Mouse (Mus musculus) embryonic facial prominence, embryonic 12.5 days (tissue): ENCODE data around the gene Esrrg. TPM values are rescaled to one million over a fixed set of nuclear protein-coding genes. Genes with fewer than 3 reads are reported as not detected.

Experiments used
- ATAC-seq: fragments of 200-750 bp; cut with Nextera tagmentation; 2 replicates; pipeline ENCODE4 v1.8.0; 2017; ENCODE audit not compliant: insufficient number of reproducible peaks, insufficient read depth, low FRiP score, low TSS enrichment
- H3K27ac ChIP-seq: fragments of 300-500 bp; sonication (generic); 2 replicates; pipeline ENCODE4 v1.5.1; 2016; ENCODE audit warnings: mild to moderate bottlenecking
- H3K27me3 ChIP-seq: fragments of 300-500 bp; sonication (generic); 2 replicates; pipeline ENCODE4 v1.6.1; 2016; ENCODE audit warnings: mild to moderate bottlenecking, moderate library complexity
- H3K36me3 ChIP-seq: fragments of 300-500 bp; sonication (generic); 2 replicates; pipeline ENCODE4 v1.6.1; 2016; ENCODE audit warnings: mild to moderate bottlenecking
- H3K4me1 ChIP-seq: fragments of 300-500 bp; sonication (generic); 2 replicates; pipeline ENCODE4 v1.6.1; 2016
- H3K4me2 ChIP-seq: fragments of 300-500 bp; sonication (generic); replicated peaks from 2 replicates; pipeline ENCODE4 v1.6.1; 2016; ENCODE audit warnings: mild to moderate bottlenecking, moderate library complexity
- H3K4me3 ChIP-seq: fragments of 300-500 bp; sonication (generic); 2 replicates; pipeline ENCODE4 v1.5.1; 2016; ENCODE audit warnings: mild to moderate bottlenecking
- H3K9ac ChIP-seq: fragments of 300-500 bp; sonication (generic); 2 replicates; pipeline ENCODE4 v1.6.1; 2016; ENCODE audit warnings: mild to moderate bottlenecking, moderate library complexity
- H3K9me3 ChIP-seq: fragments of 300-500 bp; sonication (generic); 2 replicates; pipeline ENCODE4 v1.6.1; 2016; ENCODE audit warnings: mild to moderate bottlenecking, moderate library complexity
- WGBS: fragments of 180-500 bp; shearing (Covaris S2); methylation state at CpG from one replicate; pipeline ENCODE4 v1.1.7; 2016; 5-methylcytosine and 5-hydroxymethylcytosine counted together
- polyA plus RNA-seq: library from polyadenylated mRNA; unstranded; fragments of >200 nt; fragmentation: Nextera tagmentation; extraction: Ambion mirVana; gene quantifications from 2 replicates; pipeline ENCODE4 v1.2.1, GENCODE M21; 2016

The Esrrg gene
- polyA plus RNA-seq, 1 experiment from 2014 or later: 2.1 TPM

DNA sequence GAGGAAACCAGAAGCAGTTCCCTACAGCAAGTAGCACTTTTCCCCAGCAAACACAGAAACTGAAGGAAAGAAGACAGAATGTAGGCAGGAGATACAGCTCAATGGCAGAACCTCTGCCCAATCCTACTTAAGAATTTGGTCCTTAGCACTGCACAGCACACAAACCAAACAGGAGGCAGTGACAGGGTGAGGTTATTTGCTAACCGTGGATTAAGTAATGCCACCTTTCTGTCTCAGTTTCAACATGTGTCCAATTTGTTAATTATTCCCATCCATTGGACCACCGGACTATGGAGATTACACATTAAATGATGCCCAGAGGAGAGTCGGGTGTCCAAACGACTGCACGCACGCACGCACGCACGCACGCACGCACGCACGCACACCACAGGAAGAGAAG lies 146.9 kb downstream of the Esrrg start:
- no peaks in the 10 kb centered on the region for H3K36me3 ChIP-seq
- no peaks in the 10 kb centered on the region for H3K27me3 ChIP-seq
- no peak overlapping the region for H3K4me2 ChIP-seq
- no peaks in the 10 kb centered on the region for H3K4me1 ChIP-seq
- no peak overlapping the region for H3K4me3 ChIP-seq
- 74% methylated on average over 13 of the region's 13 CpGs for WGBS
- H3K27ac ChIP-seq: no peak overlapping the region
- no peaks in the 10 kb centered on the region for H3K9me3 ChIP-seq
- no peak overlapping the region for H3K9ac ChIP-seq
- ATAC-seq: no peak

DNA sequence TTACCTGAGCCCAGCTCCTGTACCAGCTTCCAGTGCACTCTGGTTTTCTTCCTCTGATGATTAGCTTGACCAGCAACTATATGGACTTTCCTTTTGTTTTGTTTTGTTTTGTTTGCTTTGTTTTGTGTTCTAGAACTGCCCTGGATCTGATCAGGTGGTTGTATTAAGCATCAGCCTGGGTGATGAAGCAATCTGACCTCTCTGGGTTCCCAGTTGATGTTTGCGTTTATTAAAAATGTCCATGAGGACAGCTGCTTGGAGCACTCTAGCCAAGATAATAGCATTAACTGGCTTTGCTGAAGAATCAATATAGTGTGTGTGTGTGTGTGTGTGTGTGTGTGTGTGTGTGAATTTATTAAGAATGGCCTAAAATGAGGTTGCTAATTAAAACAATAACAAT lies 149.4 kb downstream of the Esrrg start:
- no peaks in the 10 kb centered on the region for H3K36me3 ChIP-seq
- H3K27me3 ChIP-seq: no peaks in the 10 kb centered on the region
- H3K4me1 ChIP-seq: no peaks in the 10 kb centered on the region
- WGBS: 81% methylated on average over 1 of the region's 1 CpGs
- H3K4me3 ChIP-seq: no peak overlapping the region
- H3K9ac ChIP-seq: no peak overlapping the region
- no peaks in the 10 kb centered on the region for H3K9me3 ChIP-seq
- H3K4me2 ChIP-seq: no peak overlapping the region
- no peak overlapping the region for H3K27ac ChIP-seq
- ATAC-seq: no peak

DNA sequence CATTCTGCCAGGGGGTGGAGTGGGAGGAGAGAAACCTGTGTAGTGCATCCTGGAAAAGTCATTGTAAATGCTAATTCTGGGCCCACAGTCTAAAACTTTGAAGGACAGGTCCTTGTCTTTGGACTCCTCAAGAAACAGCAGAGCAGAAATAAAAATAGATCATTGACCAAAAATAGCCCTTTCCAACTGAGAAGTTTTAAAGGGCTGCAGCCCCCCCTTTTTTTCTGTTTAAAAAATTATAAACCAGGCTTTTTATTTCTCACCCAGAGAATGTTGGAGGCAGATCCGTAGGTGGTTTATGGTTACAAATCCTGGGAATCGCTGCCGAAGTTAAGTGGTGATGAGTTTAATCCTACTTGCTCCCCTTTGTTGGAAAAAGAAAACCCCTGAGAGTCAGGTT lies 150.0 kb downstream of the Esrrg start:
- no peak overlapping the region for H3K4me2 ChIP-seq
- no peak for ATAC-seq
- no peak overlapping the region for H3K4me3 ChIP-seq
- no peaks in the 10 kb centered on the region for H3K27me3 ChIP-seq
- no peaks in the 10 kb centered on the region for H3K36me3 ChIP-seq
- H3K9ac ChIP-seq: no peak overlapping the region
- no peaks in the 10 kb centered on the region for H3K9me3 ChIP-seq
- H3K27ac ChIP-seq: no peak overlapping the region
- WGBS: 52% methylated on average over 3 of the region's 3 CpGs
- no peaks in the 10 kb centered on the region for H3K4me1 ChIP-seq

DNA sequence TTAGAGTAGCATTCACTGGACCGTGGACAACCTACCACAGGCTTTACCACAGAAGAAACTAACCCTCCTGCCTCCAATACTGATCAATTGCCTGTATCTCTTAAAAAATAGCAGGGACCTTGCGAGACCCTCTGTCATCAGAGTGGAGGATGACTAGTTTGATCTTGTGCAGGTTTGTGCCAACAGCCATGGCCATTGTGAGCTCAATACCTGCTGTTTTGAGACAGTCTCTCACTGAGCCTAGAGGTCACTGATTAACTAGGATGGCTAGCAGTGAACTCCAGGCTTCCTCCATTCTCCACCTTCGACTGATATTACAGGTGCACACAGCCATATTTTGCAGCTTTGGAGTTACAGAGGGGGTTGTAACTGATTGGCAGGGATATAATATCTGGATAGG lies 150.9 kb downstream of the Esrrg start:
- no peak overlapping the region for H3K9ac ChIP-seq
- no peaks in the 10 kb centered on the region for H3K27me3 ChIP-seq
- ATAC-seq: no peak
- no peaks in the 10 kb centered on the region for H3K4me1 ChIP-seq
- no peaks in the 10 kb centered on the region for H3K36me3 ChIP-seq
- H3K27ac ChIP-seq: no peak overlapping the region
- WGBS: 79% methylated on average over 3 of the region's 3 CpGs
- H3K9me3 ChIP-seq: no peaks in the 10 kb centered on the region
- H3K4me2 ChIP-seq: no peak overlapping the region
- H3K4me3 ChIP-seq: no peak overlapping the region

DNA sequence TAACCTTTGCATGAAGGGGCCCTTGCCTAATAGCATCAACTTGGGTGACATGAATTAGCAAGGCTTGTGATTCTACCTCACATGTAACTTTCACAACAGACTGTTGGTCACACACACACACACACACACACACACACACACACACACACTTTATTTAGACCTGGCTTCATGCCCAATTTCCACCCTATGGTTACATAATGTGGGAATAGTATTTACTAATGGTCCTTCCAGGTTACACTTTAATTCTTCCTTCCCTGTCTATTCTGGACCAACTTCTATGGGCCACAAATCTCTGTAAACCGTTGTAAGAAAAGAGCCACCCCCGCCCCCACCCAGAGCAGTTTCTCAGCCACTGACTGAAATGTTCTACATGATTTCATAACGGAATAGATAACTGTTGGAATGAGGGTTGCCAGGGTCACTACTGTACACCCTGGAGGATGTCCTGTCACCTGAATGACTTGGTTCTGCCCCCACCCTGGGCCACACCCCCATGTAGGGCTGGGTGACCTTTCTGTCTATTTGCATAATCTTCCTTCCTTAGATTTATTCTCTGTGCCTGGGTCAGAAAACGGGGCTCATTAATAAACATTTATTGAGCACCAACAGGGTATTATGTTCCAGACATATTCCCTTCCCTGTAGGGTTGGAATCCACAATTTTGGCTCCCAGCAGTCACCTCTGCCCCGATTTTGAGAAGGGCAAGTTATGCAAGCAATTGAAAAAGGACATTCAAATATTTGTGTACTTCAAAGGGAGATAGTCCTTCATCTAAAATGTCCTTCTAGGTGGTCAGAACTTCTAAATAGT lies 154.3 kb downstream of the Esrrg start:
- Histone ChIP-seq H3K9ac (no peak overlapping the region), H3K36me3 (no peaks in the 10 kb centered on the region), H3K9me3 (no peaks in the 10 kb centered on the region), H3K27ac (no peak overlapping the region), H3K4me1 (no peaks in the 10 kb centered on the region), H3K27me3 (no peaks in the 10 kb centered on the region), H3K4me3 (no peak overlapping the region), H3K4me2 (no peak overlapping the region)
- ATAC-seq: no peak
- WGBS: 74% methylated on average over 5 of the region's 5 CpGs

DNA sequence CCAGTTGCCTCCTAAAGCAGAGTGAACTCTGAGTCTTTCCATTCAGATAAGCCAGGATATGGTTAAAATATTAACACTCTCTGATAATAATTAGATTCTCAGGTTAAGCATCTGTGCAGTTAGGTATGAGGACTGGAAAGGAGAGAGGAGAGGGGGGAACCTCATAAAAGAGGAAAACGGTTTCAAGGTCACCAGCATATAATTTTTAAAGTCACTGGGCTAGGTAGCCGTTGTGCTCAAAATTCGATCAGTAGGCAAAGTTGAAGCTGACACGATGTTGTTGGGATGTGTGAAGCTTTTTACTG lies 154.8 kb downstream of the Esrrg start:
- Histone ChIP-seq H3K27ac (no peak overlapping the region), H3K36me3 (no peaks in the 10 kb centered on the region), H3K4me3 (no peak overlapping the region), H3K27me3 (no peaks in the 10 kb centered on the region), H3K4me2 (no peak overlapping the region), H3K9ac (no peak overlapping the region), H3K4me1 (no peaks in the 10 kb centered on the region), H3K9me3 (no peaks in the 10 kb centered on the region)
- no peak for ATAC-seq
- 88% methylated on average over 4 of the region's 4 CpGs for WGBS

DNA sequence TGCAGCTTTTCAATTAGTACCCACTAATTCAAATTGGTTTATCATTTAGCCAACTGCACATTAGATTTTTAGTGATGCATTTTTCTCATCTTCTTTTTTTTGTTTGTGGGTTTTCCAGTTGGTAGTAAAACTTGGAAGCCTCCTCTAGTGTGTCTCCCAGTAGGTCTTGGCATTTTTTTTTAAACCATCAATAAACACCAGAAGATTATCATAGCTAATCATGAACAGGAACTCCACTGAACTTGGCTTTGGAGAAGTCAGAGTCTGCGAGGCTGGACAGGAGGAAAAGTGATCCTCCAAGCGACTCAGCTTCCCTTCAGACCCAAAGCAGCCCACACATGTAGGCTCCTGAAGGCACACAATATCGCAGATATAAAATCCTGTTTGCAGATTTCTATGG lies 155.2 kb downstream of the Esrrg start:
- no peak overlapping the region for H3K9ac ChIP-seq
- H3K36me3 ChIP-seq: no peaks in the 10 kb centered on the region
- no peak overlapping the region for H3K4me2 ChIP-seq
- H3K27ac ChIP-seq: no peak overlapping the region
- ATAC-seq: no peak
- no peaks in the 10 kb centered on the region for H3K4me1 ChIP-seq
- no peaks in the 10 kb centered on the region for H3K27me3 ChIP-seq
- H3K9me3 ChIP-seq: no peaks in the 10 kb centered on the region
- whole genome bisulfite sequencing: 64% methylated on average over 3 of the region's 3 CpGs
- no peak overlapping the region for H3K4me3 ChIP-seq

DNA sequence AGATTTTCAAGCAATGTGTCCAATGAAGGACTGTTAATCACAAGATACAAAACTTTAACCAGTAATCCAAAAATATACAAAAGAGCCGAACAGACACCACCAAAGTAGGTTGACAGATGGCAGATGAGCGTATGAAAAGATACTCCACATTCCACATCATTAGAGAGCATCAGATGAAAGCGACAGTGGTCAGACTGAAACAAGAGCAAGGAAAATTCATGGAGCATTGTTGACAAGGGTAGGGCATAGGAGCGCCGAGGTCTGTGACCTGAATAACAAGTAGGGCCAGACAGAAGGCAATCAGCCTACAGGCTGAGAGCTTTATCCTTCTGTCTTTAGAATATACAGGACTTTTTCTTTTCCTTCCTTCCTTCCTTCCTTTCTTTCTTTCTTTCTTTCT lies 157.0 kb downstream of the Esrrg start:
- 82% methylated on average over 5 of the region's 5 CpGs for WGBS
- no peak for ATAC-seq
- no peak overlapping the region for H3K4me2 ChIP-seq
- no peak overlapping the region for H3K9ac ChIP-seq
- no peaks in the 10 kb centered on the region for H3K4me1 ChIP-seq
- no peak overlapping the region for H3K4me3 ChIP-seq
- H3K27me3 ChIP-seq: no peaks in the 10 kb centered on the region
- no peak overlapping the region for H3K27ac ChIP-seq
- no peaks in the 10 kb centered on the region for H3K9me3 ChIP-seq
- H3K36me3 ChIP-seq: no peaks in the 10 kb centered on the region

DNA sequence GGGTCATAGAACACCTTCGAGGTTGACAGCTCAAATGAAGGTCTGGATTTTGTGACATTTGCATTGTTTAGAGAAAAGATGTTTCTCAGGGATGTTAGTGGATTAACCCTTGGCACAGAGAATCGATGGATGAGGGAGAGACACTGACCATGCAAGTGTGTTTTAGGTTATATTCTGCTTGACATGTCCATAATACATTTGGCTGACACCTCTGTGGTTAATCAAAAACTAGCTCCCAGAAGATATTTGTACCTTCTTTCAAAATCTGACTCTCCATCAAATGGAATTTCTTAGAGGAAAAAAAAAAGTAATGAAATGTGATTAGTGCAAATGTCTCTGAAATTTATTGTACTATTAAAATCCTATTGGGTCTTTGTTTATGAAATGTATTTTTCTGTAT lies 158.8 kb downstream of the Esrrg start:
- WGBS: 82% methylated on average over 2 of the region's 2 CpGs

DNA sequence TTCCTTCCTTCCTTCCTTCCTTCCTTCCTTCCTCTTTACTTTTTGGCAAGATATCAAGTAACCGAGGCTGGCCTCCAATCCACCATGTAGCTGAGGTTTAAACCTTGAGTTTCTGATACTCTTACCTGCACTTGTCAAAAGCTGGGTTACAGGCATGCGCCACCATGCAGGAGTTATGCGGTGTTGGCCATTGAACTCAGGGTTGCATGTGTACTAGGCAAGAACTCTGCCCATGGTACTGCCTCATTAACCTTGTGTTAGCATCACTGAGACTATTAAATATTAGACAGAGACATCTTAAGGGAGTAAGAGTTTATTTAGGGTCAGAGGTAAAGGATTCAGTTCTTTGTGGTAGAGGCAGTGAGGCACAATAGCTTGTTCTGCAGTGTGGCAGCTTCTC lies 161.6 kb downstream of the Esrrg start:
- Histone ChIP-seq H3K27me3 (no peaks in the 10 kb centered on the region), H3K27ac (no peak overlapping the region), H3K36me3 (no peaks in the 10 kb centered on the region), H3K4me1 (no peaks in the 10 kb centered on the region), H3K9me3 (no peaks in the 10 kb centered on the region), H3K4me3 (no peak overlapping the region), H3K4me2 (no peak overlapping the region), H3K9ac (no peak overlapping the region)
- 86% methylated on average over 3 of the region's 3 CpGs for WGBS
- no peak for ATAC-seq

More for the DNA sequence above, 158.8 kb downstream of the Esrrg start:
- no peak for ATAC-seq
- H3K27ac ChIP-seq: no peak overlapping the region
- H3K4me1 ChIP-seq: no peaks in the 10 kb centered on the region
- H3K4me3 ChIP-seq: no peak overlapping the region
- H3K9ac ChIP-seq: no peak overlapping the region
- H3K36me3 ChIP-seq: no peaks in the 10 kb centered on the region
- H3K27me3 ChIP-seq: no peaks in the 10 kb centered on the region
- no peaks in the 10 kb centered on the region for H3K9me3 ChIP-seq
- no peak overlapping the region for H3K4me2 ChIP-seq

DNA sequence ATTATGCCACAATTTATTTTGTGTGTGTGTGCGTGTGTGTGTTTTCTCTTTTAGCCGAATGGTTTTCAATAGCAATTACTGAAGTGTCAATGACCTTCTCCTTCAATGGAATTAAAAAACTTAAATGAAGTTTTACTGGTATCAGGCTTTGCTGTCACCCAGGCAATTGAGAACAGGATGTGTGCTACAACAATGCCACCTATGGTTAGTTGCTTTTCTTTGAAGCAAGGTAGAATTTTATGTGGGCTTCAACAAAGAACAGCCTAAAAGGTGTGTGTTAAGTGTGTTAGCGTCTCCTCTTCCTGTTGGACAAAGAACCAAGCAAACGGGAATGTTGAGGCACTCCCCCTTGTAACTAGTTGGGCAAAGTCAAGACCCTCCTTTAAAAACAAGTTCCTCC lies 162.5 kb downstream of the Esrrg start:
- WGBS: 69% methylated on average over 4 of the region's 4 CpGs
- no peaks in the 10 kb centered on the region for H3K4me1 ChIP-seq
- H3K4me2 ChIP-seq: no peak overlapping the region
- H3K9me3 ChIP-seq: no peaks in the 10 kb centered on the region
- no peak overlapping the region for H3K9ac ChIP-seq
- no peak for ATAC-seq
- no peaks in the 10 kb centered on the region for H3K27me3 ChIP-seq
- H3K27ac ChIP-seq: no peak overlapping the region
- H3K4me3 ChIP-seq: no peak overlapping the region
- H3K36me3 ChIP-seq: no peaks in the 10 kb centered on the region

DNA sequence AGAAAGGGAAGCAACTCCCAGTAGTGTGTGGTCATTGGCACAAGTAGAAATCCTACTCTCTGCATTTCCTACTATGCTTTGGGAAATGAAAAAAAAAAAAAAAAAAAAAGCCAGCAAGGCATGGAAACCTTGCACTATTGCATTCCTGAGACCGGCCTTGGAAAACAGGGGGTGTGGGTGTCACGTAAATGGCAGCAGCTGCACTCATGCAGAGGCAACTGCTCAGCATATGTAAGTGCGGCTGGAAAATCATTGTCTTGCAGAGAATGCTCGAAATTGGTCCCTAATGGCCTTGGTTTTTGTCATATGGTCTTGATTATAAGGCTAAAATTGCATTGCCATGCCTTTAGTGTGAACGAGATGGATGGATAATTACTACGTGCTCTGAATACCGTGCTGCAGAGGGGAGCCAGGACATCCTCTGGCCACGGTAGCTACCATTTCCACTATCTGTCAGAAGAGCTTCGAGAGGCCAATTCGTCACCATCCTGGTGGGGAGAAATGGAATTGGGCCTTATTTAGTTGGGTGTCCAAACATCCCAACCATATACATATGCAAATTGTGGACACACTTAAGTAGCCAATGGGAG lies 171.1 kb downstream of the Esrrg start:
- Histone ChIP-seq H3K4me2 (no peak overlapping the region), H3K36me3 (no peaks in the 10 kb centered on the region), H3K4me1 (0 out of 2 replicates have a peak, but pooled peaks cover 2% of the 10 kb centered on the region), H3K9ac (no peak overlapping the region), H3K4me3 (no peak overlapping the region), H3K27me3 (no peaks in the 10 kb centered on the region), H3K27ac (no peak overlapping the region), H3K9me3 (no peaks in the 10 kb centered on the region)
- 0 out of 2 replicates have a peak, but pooled peaks have one; percentile 35 for ATAC-seq
- 30% methylated on average over 10 of the region's 10 CpGs for WGBS
